Mouse (Mus musculus): Measurements from ENCODE around the gene Map2k6.

DNA sequence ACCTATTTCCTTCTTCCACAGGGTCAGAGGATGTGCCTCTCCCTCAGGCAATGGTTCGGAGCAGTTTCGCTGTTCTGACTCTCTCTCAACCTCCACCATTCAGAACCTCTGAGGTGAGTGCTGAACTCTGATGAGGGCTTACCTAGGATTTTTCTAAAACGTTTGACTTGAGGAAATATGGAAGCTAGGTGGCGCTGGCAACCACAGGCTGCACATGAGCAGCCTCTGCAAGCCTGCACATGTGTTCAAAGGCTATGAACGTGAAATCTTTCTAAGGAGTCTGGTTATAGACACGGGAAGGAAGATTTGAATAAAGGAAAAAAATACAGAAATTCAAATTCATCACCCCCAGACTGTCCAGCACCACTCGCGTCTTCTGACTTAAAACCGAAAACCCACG, 173.6 kb downstream of the Map2k6 start:
- TF ChIP-seq POLR2A (IDR thresholded peaks at IDR 0.05; ENCODE audit: extremely low read depth, insufficient read depth, low read length), result no peak
- TF ChIP-seq CTCF (IDR thresholded peaks at IDR 0.05; ENCODE audit: extremely low read depth, insufficient read depth, low read length), result peak; percentile 84
